Mouse (Mus musculus) kidney, adult 11 months (tissue): Measurements from ENCODE around the gene Dynll2.

Experiments
- DNase-seq: peaks from one replicate; pipeline ENCODE4 v3.0.0; 2022

The Dynll2 gene

DNA sequence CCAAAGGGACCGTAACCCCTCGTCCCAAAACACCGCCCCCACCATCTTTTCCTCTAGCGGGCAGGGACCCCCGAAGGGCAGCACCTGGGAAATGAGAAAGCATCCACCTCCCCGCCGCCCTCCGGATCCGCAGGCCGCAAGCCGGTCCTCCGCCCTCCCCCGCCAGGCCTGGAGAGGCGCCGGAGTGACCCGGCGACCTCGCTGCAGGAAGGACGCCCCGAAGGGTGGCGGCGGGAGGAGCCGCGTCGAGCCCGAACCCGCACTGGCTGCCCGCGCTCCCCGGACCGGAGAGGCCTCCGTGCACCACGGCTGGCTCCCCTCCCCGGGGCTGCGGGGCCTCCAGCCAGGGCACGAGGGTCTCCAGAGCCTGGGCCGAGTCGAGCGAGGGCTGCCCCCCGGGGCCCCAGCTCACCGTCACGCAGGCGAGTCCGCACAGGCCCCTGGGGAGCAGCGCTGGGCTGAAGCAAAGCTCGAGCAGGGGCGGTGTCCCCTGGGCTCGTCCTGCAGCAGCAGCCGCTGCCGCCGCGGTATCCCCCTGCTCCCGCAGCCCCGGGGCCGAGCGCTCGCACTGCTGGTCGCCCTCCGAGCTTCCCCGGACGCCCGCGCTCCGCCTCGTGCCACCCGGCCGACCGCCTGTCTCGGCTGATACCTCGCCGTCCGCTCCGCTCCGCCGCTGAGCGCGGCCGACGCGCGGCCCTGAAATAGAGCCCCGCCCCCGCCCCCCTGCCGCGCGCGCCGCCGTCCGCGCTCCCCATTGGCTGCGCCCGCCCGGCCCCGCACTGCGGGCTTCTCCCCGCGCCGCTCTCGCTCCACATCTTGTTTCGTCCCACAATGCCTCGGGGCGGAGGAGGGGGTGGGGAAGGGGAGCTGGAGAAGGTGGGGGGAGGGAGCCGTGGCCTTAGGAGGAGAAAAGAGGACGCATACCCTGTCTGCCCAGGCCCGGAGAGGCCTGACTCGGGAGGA is at the start of gene Dynll2:
Gene Dynll2 (minus strand): TSS at position 703 of the 963 bp plus-strand sequence.
- DNase-seq, result peak; percentile 87

DNA sequence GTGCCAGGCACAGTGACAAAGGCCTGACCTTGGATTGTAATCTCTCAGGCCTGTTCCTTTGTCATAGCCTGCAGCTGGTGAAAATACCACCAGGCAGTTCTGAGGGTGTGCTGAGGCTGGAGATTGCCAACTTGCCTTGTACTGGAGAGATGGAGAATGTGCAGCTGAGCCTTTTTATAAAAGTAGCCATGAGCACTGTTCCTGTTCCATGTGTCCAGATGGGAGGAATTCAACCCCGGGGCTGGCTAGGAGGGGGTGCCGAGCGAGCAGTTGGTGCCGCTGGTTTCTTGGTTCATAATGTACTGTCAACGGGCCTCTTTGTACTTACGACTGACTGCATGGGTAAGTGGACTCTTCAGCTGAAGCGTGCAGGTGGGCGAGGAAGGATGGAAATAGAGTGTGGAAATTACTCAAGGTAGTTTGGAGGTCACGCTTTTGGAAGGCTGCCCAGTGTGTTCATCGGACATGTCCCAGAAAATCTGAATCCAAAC is 49.5 kb upstream of the Dynll2 start:
- no peak for DNase-seq

DNA sequence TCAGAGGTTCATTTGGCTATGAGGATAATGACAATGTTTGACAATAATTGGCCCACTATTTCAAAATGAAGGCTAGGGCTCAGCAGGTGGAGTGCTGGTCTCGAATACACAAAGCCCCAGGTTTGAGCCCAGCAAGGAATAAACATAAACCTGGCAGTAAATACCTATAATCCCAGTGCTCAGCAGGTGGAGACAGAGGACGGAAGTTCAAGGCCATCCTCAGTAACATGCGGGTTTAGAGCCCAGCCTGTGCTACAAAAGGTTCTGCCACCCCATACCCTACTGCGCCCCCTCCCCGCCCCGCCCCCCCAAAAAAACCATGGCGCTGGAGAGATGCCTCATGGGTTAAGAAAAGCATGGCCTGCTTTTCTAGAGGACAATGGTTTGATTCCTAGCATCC is 48.6 kb upstream of the Dynll2 start:
- DNase-seq, result no peak

GRCm38 (mm10) chr11:88031753-88032152 is 44.4 kb upstream of the Dynll2 start:
- DNase-seq, result no peak

DNA sequence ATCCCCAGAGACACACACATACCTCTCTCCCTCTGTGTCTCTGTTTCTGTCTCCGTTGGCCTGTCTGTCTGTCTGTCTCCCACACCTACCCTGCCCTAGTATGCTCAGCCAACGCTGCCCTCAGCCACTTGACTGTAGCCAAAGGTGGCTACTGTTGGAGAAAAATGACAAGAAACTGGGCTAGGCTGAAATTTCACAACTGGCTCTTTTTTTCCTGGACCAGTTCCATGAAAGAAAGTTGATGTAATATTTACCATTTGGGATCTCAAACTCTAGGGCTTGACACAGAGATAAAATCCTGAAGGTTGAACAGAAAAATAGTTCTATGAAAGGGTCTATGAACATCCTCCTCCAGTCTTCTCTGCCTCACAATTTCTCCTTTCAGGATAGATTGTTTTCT is 43.5 kb upstream of the Dynll2 start:
- DNase-seq, result no peak

DNA sequence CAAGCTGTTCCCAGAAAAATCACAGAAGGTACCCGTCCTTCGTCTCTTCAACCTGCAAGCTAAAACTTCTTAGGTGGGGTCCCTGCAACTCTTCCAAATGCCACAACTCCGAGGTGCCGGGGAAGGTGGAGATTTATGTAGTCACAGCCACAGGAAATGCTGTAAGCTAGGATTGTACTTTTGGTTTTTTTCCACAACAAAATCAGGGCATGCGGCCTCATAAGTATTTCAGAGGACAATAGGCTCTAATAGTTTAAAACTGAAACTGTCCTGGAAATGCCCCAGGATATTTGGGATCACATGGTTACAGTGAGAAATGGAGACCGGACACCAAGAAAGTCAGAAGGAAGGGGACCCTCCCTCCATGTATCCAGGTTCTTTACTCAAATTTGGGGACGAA is 42.9 kb upstream of the Dynll2 start:
- peak; percentile 32 for DNase-seq

- no peak for DNase-seq
These were observed 40.9 kb upstream of the Dynll2 start for GRCm38 (mm10) chr11:88028193-88028684.

DNA sequence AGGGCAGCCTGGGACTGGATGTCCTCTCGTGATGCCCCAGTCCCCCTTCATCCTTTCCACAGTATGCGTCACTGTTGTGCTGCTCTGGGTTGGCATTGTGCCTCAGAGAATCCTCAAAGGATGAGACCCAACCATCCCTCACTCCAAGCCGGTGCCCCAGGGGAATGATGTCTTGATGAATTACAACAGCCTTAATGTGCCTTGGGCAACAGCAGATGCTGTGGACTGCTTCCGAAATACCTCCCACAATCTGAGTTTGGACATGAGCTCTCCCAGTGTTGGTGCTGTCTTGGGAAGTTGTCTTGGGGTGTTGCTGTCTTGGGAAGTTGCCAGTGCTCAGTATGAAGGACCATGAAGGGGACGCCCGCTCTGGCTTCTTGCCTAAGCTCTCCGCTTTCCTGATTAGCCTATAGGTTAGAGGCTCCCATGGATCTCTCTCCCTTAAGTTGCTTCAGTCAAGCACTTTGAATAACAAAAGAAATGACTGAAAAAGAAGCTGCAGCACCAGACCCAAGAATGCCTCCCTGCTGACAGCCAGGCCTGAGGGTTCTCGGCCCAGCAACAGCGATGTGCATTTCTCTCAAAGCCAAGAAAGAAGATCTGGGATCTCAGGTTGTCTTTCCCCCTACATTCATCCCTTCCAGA is 40.2 kb upstream of the Dynll2 start:
- no peak for DNase-seq

DNA sequence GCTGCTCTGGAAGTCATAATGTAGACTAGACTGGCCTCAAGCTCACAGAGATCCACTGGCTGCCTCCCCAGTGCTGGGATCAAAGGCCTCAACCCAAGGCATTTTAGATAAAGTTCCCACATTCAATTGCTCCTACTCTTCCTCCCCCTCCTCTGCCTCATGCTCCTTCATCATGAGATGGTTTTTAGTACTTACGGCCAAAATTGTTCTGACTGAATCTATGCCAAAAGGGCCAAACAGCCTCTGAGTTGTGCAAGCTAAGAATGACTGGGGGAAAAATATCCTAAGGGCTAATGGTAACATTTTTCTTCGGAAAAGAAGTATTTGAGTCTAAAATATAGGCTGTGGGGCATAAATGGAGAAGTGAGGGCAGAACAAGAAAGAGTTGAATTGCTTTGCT is 36.6 kb upstream of the Dynll2 start:
- no peak for DNase-seq

DNA sequence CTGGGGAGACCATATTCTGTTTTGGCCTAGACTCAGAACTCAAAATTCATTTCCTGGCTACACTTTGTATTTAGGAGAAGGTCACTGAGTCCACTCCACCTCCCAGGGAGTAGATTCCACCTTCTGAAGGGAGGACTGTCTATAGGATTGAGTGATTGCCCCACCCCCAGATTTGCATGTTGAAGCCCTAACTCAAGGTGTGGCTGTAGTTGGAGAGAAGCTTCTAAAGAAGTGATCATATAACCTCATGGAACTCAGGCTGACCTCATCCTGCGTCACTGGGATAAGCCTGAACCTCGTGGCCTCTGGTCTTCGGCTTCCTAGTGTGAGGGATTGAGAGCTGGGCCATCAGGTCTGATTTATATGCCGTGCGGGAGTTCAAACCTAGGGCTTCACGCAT is 28.5 kb upstream of the Dynll2 start:
- DNase-seq, result no peak

- no peak for DNase-seq
These were observed 27.8 kb upstream of the Dynll2 start for GRCm38 (mm10) chr11:88015161-88015560.

GRCm38 (mm10) chr11:88013632-88014031 is 26.3 kb upstream of the Dynll2 start:
- no peak for DNase-seq

- DNase-seq, result no peak
These were observed 25.4 kb upstream of the Dynll2 start for GRCm38 (mm10) chr11:88012621-88013244.

- no peak for DNase-seq
These were observed 24.6 kb upstream of the Dynll2 start for GRCm38 (mm10) chr11:88011914-88012419.

DNA sequence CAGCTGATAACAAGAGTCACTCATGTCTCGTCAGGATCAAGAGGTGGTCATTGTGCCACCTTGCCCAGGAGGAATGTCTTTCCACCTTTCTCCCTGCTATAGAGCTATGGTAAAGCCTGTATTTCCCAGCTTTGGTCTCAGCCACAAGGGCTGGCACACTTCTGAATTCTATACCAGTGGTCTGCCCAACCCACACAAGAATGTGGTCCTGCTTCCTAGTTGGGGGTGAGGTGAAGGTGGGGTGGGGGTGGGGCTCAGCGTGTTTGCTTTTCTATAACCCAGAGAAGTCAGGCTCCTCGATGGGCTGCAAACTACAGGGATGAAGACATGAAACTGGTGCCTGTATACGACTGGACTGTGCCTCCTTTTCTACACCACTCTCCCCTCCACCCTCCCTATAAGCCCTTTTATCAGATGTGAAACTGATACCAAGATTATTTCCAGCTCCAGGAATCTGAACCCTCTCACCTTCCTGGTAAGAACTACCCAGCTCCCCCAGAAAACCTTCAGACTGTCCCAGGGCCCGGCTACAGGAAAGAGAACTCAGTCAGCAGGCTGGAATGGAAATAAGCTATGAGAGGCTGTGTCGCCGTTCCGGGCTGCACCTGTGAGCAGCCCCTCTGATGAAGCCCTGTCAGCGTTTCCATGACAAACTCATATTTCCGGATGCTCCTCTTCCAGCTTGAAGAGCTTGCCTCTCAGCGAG is 24.0 kb upstream of the Dynll2 start:
- no peak for DNase-seq

- no peak for DNase-seq
These were observed 22.3 kb upstream of the Dynll2 start for GRCm38 (mm10) chr11:88009542-88010190.

- no peak for DNase-seq
These were observed 21.3 kb upstream of the Dynll2 start for GRCm38 (mm10) chr11:88008641-88009040.

DNA sequence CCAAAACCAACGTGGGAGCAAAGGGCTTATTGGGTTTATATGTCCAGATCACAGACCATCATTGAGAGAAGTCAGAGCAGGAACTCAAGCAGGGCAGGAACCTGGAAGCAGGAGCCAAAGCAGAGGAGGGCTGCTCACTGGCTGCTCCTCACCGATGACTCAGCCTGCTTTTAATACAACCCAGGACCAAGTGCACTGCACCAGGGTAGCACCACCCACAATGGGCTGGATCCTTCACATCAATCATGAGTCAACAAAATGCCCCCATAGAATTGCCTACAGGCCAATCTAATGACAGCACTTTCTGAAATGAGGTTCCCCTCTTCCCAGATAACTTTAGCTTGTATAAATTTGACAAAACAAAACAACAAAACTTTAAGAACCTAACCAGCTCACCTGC is 16.8 kb upstream of the Dynll2 start:
- no peak for DNase-seq

GRCm38 (mm10) chr11:88002738-88003137 is 15.4 kb upstream of the Dynll2 start:
- DNase-seq, result no peak

GRCm38 (mm10) chr11:87999751-88000150 is 12.4 kb upstream of the Dynll2 start:
- DNase-seq, result no peak

DNA sequence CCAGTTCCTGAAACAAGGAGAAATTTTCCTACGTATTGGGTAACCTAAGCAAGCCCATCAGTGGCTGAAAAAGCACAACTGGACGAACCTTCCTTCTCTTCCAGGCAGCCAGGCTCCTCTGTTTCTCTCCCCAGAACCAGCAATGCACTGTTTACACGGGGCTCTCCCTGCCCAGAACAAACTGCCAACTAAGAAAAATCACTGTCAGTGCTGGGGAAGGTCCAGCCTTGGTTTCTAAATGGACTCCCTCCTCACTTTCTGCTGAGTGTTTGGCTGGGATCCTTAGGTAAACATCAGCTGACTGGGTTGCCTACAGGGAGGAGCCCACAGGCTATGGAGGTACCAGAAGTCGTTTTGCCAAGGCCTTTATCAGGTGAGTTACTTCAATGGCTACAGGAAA is 4.5 kb upstream of the Dynll2 start:
- no peak for DNase-seq

- DNase-seq, result no peak
These were observed 528 bp upstream of the Dynll2 start for GRCm38 (mm10) chr11:87987861-87988260.
